Mouse (Mus musculus) neural tube, embryonic 13.5 days (tissue): ENCODE results near the gene Crisp4. TPM values are rescaled to one million over a fixed set of nuclear protein-coding genes. Genes with fewer than 3 reads are reported as not detected.

Source experiments
- ATAC-seq: fragments of 200-750 bp; cut with Nextera tagmentation; 2 replicates; pipeline ENCODE4 v1.8.0; 2017; ENCODE audit warnings: low read depth, mild to moderate bottlenecking, moderate TSS enrichment, moderate library complexity
- H3K27ac ChIP-seq: fragments of 300-500 bp; sonication (generic); replicated peaks from 2 replicates; pipeline ENCODE4 v1.5.1; 2015; ENCODE audit warnings: moderate library complexity, mild to moderate bottlenecking, inconsistent platforms
- H3K27me3 ChIP-seq: fragments of 300-500 bp; sonication (generic); 2 replicates; pipeline ENCODE4 v1.6.1; 2015; ENCODE audit warnings: mild to moderate bottlenecking, inconsistent platforms
- H3K36me3 ChIP-seq: fragments of 300-500 bp; sonication (generic); 2 replicates; pipeline ENCODE4 v1.6.1; 2015; ENCODE audit warnings: mild to moderate bottlenecking, inconsistent platforms
- H3K4me1 ChIP-seq: fragments of 300-500 bp; sonication (generic); replicated peaks from 2 replicates; pipeline ENCODE4 v1.6.1; 2015; ENCODE audit warnings: inconsistent platforms
- H3K4me2 ChIP-seq: fragments of 300-500 bp; sonication (generic); 2 replicates; pipeline ENCODE4 v1.6.1; 2015; ENCODE audit warnings: inconsistent platforms, mild to moderate bottlenecking, moderate library complexity
- H3K4me3 ChIP-seq: fragments of 300-500 bp; sonication (generic); 2 replicates; pipeline ENCODE4 v1.5.1; 2015; ENCODE audit warnings: mild to moderate bottlenecking, inconsistent platforms
- H3K9ac ChIP-seq: fragments of 300-500 bp; sonication (generic); 2 replicates; pipeline ENCODE4 v1.6.1; 2015; ENCODE audit warnings: moderate library complexity, mild to moderate bottlenecking, inconsistent platforms
- H3K9me3 ChIP-seq: fragments of 300-500 bp; sonication (generic); 2 replicates; pipeline ENCODE4 v1.6.1; 2016; ENCODE audit warnings: inconsistent platforms
- WGBS: fragments of 180-500 bp; shearing (Covaris S2); methylation state at CpG from one replicate; pipeline ENCODE4 v1.1.7; 2015; 5-methylcytosine and 5-hydroxymethylcytosine counted together
- polyA plus RNA-seq: library from polyadenylated mRNA; unstranded; fragments of >200 nt; fragmentation: Nextera tagmentation; extraction: Ambion mirVana; gene quantifications from 2 replicates; pipeline ENCODE4 v1.2.1, GENCODE M21; 2015

The Crisp4 gene
- polyA plus RNA-seq: not detected in 2 replicates

DNA sequence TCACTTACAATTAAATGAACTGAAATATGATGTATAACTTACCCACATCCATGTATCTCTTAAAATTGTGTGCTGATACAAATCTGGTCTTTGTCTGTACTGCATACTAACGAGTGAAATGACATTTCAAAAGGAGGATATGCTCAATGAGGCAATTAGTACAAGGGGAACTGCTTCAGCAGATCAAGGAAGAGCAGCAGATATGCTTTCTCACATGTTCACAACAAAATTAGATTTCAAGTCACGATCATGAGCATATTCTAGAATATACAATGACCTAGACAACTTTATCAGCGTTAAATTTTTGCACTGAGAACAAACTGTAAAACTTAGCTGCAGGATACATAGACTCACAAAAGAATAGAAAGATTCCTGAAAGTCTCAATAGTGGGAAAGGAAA is at the start of gene Crisp4:
Gene Crisp4 (minus strand): TSS at position 101 of the 400 bp plus-strand sequence.
- Histone ChIP-seq H3K36me3 (no peaks in the 10 kb centered on the region), H3K9ac (no peak within 1 kb of the TSS), H3K9me3 (no peaks in the 10 kb centered on the region), H3K4me3 (no peak within 1 kb of the TSS), H3K27me3 (no peaks in the 10 kb centered on the region), H3K4me1 (no peaks in the 10 kb centered on the region), H3K27ac (no peak within 1 kb of the TSS), H3K4me2 (no peak within 1 kb of the TSS)
- 76% methylated on average over 3 of the region's 3 CpGs for WGBS
- no peak for ATAC-seq

DNA sequence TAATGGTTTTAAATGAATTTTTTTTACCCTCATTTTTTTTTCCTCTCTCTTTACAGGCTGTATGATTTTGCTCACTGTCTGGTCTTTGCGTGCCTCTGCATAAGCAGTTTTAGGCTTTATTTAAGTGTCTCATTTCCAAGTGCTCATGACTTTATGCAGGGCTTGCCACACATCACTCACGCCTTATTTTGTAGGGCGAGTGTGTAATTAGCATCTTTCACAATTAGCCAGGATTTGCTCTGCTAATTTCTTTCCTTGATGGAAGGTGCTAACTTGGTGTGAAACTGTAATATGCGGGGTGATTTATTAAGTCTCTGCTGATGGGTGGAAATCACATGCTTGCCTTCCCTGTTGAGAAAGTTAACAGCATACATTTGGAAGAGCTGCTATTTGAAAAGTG is 46.0 kb upstream of the Crisp4 start:
- no peak overlapping the region for H3K27ac ChIP-seq
- H3K4me1 ChIP-seq: peaks cover 21% of the 10 kb centered on the region
- 0 out of 2 replicates have a peak, but pooled peaks cover 4% of the 10 kb centered on the region for H3K27me3 ChIP-seq
- peak; percentile 57 for ATAC-seq
- no peak overlapping the region for H3K4me2 ChIP-seq
- H3K36me3 ChIP-seq: no peaks in the 10 kb centered on the region
- no peak overlapping the region for H3K4me3 ChIP-seq
- WGBS: 20% methylated on average over 4 of the region's 4 CpGs
- H3K9ac ChIP-seq: no peak overlapping the region
- H3K9me3 ChIP-seq: no peaks in the 10 kb centered on the region

- Histone ChIP-seq H3K27me3 (0 out of 2 replicates have a peak, but pooled peaks cover 4% of the 10 kb centered on the region), H3K27ac (peak overlapping the region; percentile 42; the same call in 1 of the 2 replicates), H3K4me3 (no peak overlapping the region), H3K4me1 (peaks cover 21% of the 10 kb centered on the region), H3K9me3 (no peaks in the 10 kb centered on the region), H3K36me3 (no peaks in the 10 kb centered on the region), H3K9ac (no peak overlapping the region), H3K4me2 (no peak overlapping the region)
- peak; percentile 85 for ATAC-seq
- WGBS: 5% methylated on average over 1 of the region's 1 CpGs
Measured at GRCm38 (mm10) chr1:18190714-18191712, 45.3 kb upstream of the Crisp4 start.

DNA sequence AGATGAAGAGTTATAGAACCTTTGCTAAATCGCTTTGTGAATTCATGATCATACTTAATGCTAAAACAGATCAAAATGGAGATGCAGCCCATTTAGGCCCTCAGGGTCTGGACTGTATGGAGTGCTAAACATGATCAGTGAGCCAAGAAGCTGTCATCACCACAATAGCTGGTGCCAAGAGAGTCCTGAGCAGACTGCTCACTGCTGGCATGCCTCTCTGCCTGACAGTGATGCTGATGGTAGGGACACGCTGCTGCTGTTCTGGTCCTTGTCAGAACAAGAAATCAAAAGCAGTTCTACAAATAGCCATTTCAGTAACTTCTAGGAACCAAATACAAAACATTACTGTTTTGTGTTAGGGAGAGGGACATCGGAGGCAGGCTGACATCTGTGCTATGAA is 35.5 kb upstream of the Crisp4 start:
- Histone ChIP-seq H3K36me3 (no peaks in the 10 kb centered on the region), H3K9me3 (no peaks in the 10 kb centered on the region), H3K27ac (no peak overlapping the region), H3K9ac (no peak overlapping the region), H3K4me1 (no peaks in the 10 kb centered on the region), H3K4me2 (no peak overlapping the region), H3K27me3 (no peaks in the 10 kb centered on the region), H3K4me3 (no peak overlapping the region)
- no peak for ATAC-seq
- 73% methylated on average over 3 of the region's 3 CpGs for WGBS

DNA sequence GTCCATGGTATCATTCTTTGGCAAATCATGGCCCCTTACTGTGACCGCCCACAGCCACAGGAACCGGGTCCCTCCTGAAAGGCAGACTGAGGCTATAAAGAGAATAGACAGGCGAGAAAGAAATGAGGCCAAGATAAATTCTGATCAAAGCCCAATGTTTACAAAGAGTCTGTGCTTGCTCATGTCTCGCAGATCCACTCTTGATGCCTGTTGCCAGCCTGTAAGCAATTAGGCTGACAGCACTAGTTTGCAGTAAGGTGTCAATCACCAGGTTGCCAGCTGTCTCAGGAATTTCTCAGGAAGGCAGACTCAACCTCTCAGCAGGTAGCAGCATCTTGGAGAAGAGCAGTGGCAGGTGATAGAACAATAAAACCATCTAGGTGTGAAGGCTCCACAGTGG is 24.9 kb upstream of the Crisp4 start:
- Histone ChIP-seq H3K4me2 (no peak overlapping the region), H3K4me1 (no peaks in the 10 kb centered on the region), H3K36me3 (no peaks in the 10 kb centered on the region), H3K27me3 (no peaks in the 10 kb centered on the region), H3K9ac (no peak overlapping the region), H3K4me3 (no peak overlapping the region), H3K27ac (no peak overlapping the region), H3K9me3 (peaks cover 6% of the 10 kb centered on the region)
- ATAC-seq: no peak
- 79% methylated on average over 4 of the region's 4 CpGs for WGBS

- Histone ChIP-seq H3K9me3 (peaks cover 6% of the 10 kb centered on the region), H3K36me3 (no peaks in the 10 kb centered on the region), H3K27me3 (no peaks in the 10 kb centered on the region), H3K4me3 (no peak overlapping the region), H3K27ac (no peak overlapping the region), H3K4me1 (no peaks in the 10 kb centered on the region), H3K9ac (no peak overlapping the region), H3K4me2 (no peak overlapping the region)
- 48% methylated on average over 1 of the region's 1 CpGs for WGBS
- no peak for ATAC-seq
Measured at GRCm38 (mm10) chr1:18168261-18168660, 22.6 kb upstream of the Crisp4 start.

- H3K4me1 ChIP-seq: no peaks in the 10 kb centered on the region
- H3K4me3 ChIP-seq: no peak overlapping the region
- H3K4me2 ChIP-seq: no peak overlapping the region
- H3K27me3 ChIP-seq: no peaks in the 10 kb centered on the region
- WGBS: 85% methylated on average over 6 of the region's 6 CpGs
- no peaks in the 10 kb centered on the region for H3K36me3 ChIP-seq
- ATAC-seq: no peak
- H3K9ac ChIP-seq: no peak overlapping the region
- H3K9me3 ChIP-seq: no peaks in the 10 kb centered on the region
- H3K27ac ChIP-seq: no peak overlapping the region
Measured at GRCm38 (mm10) chr1:18159082-18159481, 13.4 kb upstream of the Crisp4 start.

- Histone ChIP-seq H3K4me1 (no peaks in the 10 kb centered on the region), H3K9me3 (no peaks in the 10 kb centered on the region), H3K27me3 (no peaks in the 10 kb centered on the region), H3K36me3 (no peaks in the 10 kb centered on the region), H3K4me3 (no peak overlapping the region), H3K27ac (no peak overlapping the region), H3K9ac (no peak overlapping the region), H3K4me2 (no peak overlapping the region)
- ATAC-seq: no peak
Measured at GRCm38 (mm10) chr1:18148211-18148610, 2.5 kb upstream of the Crisp4 start.

- Histone ChIP-seq H3K4me3 (no peak overlapping the region), H3K27me3 (no peaks in the 10 kb centered on the region), H3K9ac (no peak overlapping the region), H3K27ac (no peak overlapping the region), H3K36me3 (no peaks in the 10 kb centered on the region), H3K4me1 (no peaks in the 10 kb centered on the region), H3K4me2 (no peak overlapping the region), H3K9me3 (no peaks in the 10 kb centered on the region)
- 61% methylated on average over 4 of the region's 4 CpGs for whole genome bisulfite sequencing
- no peak for ATAC-seq
Measured at GRCm38 (mm10) chr1:18131691-18132090, 14.0 kb downstream of the Crisp4 start.

GRCm38 (mm10) chr1:18129983-18130382 is 15.7 kb downstream of the Crisp4 start:
- no peak overlapping the region for H3K4me3 ChIP-seq
- H3K27ac ChIP-seq: no peak overlapping the region
- H3K9me3 ChIP-seq: no peaks in the 10 kb centered on the region
- H3K4me1 ChIP-seq: no peaks in the 10 kb centered on the region
- H3K36me3 ChIP-seq: no peaks in the 10 kb centered on the region
- 82% methylated on average over 4 of the region's 4 CpGs for WGBS
- no peak overlapping the region for H3K4me2 ChIP-seq
- H3K9ac ChIP-seq: no peak overlapping the region
- no peak for ATAC-seq
- H3K27me3 ChIP-seq: no peaks in the 10 kb centered on the region

GRCm38 (mm10) chr1:18106720-18107355 is 38.9 kb downstream of the Crisp4 start:
- Histone ChIP-seq H3K27ac (no peak overlapping the region), H3K4me1 (peaks cover 4% of the 10 kb centered on the region; the same call in 1 of the 2 replicates), H3K36me3 (no peaks in the 10 kb centered on the region), H3K27me3 (peaks cover 34% of the 10 kb centered on the region), H3K9me3 (no peaks in the 10 kb centered on the region), H3K9ac (no peak overlapping the region), H3K4me2 (no peak overlapping the region), H3K4me3 (no peak overlapping the region)
- 38% methylated on average over 5 of the region's 5 CpGs for WGBS
- ATAC-seq: peak; percentile 66

DNA sequence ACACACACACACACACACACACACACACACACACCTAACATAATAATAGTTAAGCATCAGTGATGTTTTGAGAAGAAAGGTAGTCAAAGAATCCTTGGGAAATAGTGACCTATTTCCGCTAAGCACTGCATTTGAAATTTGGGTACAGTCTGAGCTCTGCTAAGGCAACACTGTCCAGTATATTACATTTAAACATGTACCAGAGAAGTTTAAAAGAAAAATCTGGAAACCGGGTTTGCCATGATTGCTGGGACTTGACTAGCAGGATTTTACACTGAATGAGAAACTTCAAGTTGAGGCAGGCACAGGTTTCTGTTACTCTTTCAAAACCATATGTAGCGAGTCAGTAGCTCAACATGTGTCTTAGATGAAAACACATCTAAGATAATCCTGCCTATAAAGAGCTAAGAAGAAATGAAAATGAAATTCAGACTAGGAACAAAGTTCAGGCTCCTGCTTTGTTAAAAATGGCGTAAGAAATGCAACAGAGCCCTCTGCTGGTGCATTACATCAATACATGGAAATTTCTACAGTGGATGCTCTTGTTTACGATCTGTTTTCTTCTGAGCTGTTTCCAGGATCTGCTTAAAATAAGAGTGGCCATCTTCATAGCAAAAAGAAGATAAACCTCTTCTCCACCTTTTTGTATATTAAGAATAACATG is 39.7 kb downstream of the Crisp4 start:
- H3K27ac ChIP-seq: no peak overlapping the region
- no peak overlapping the region for H3K9ac ChIP-seq
- whole genome bisulfite sequencing: 46% methylated on average over 5 of the region's 5 CpGs
- H3K4me1 ChIP-seq: peaks cover 4% of the 10 kb centered on the region; the same call in 1 of the 2 replicates
- H3K4me2 ChIP-seq: no peak overlapping the region
- peak; percentile 77 for ATAC-seq
- peaks cover 37% of the 10 kb centered on the region for H3K27me3 ChIP-seq
- H3K4me3 ChIP-seq: no peak overlapping the region
- H3K9me3 ChIP-seq: no peaks in the 10 kb centered on the region
- H3K36me3 ChIP-seq: no peaks in the 10 kb centered on the region
